Mouse (Mus musculus) neural tube, embryonic 10.5 days (tissue): ENCODE results near the gene Ehd1.

Experiments
- DNase-seq: peaks from one replicate; pipeline ENCODE4 v3.0.0-alpha.2; 2017; ENCODE audit warnings: low spot score; ENCODE audit errors: extremely low spot score

The Ehd1 gene

GRCm38 (mm10) chr19:6349215-6349983, 72.9 kb downstream of the Ehd1 start:
- DNase-seq, result no peak
